Mouse (Mus musculus) midbrain, embryonic 16.5 days (tissue): ENCODE data around the gene Gm20696. TPM values are rescaled to one million over a fixed set of nuclear protein-coding genes. Genes with fewer than 3 reads are reported as not detected.

ENCODE experiments used
- ATAC-seq: fragments of 200-750 bp; cut with Nextera tagmentation; 2 replicates; pipeline ENCODE4 v1.8.0; 2017; ENCODE audit warnings: moderate TSS enrichment
- H3K27ac ChIP-seq: fragments of 300-500 bp; sonication (generic); 2 replicates; pipeline ENCODE4 v1.5.1; 2014; ENCODE audit warnings: mild to moderate bottlenecking, low read length, mixed read lengths
- H3K27me3 ChIP-seq: fragments of 300-500 bp; sonication (generic); 2 replicates; pipeline ENCODE4 v1.6.1; 2014; ENCODE audit warnings: low read depth, low read length, mixed read lengths; ENCODE audit not compliant: control insufficient read depth, insufficient read depth
- H3K36me3 ChIP-seq: fragments of 300-500 bp; sonication (generic); 2 replicates; pipeline ENCODE4 v1.6.1; 2014; ENCODE audit warnings: mild to moderate bottlenecking, low read length, moderate library complexity, mixed read lengths; ENCODE audit not compliant: control insufficient read depth, insufficient read depth
- H3K4me1 ChIP-seq: fragments of 300-500 bp; sonication (generic); 2 replicates; pipeline ENCODE4 v1.6.1; 2014; ENCODE audit warnings: mild to moderate bottlenecking, low read length, mixed read lengths; ENCODE audit not compliant: control insufficient read depth, insufficient read depth
- H3K4me2 ChIP-seq: fragments of 300-500 bp; sonication (generic); 2 replicates; pipeline ENCODE4 v1.6.1; 2014; ENCODE audit warnings: mild to moderate bottlenecking, low read length, mixed read lengths
- H3K4me3 ChIP-seq: fragments of 300-500 bp; sonication (generic); 2 replicates; pipeline ENCODE4 v1.5.1; 2014; ENCODE audit warnings: low read depth, mild to moderate bottlenecking, low read length, moderate library complexity, mixed read lengths
- H3K9ac ChIP-seq: fragments of 300-500 bp; sonication (generic); 2 replicates; pipeline ENCODE4 v1.6.1; 2014; ENCODE audit warnings: low read depth, low read length, mixed read lengths
- H3K9me3 ChIP-seq: fragments of 300-500 bp; sonication (generic); replicated peaks from 2 replicates; pipeline ENCODE4 v1.6.1; 2014; ENCODE audit warnings: mild to moderate bottlenecking, low read length, mixed read lengths; ENCODE audit not compliant: control insufficient read depth, poor library complexity, severe bottlenecking
- WGBS: fragments of 180-500 bp; shearing (Covaris S2); extraction: QIAGEN DNeasy Blood & Tissue Kit; methylation state at CpG from one replicate; pipeline ENCODE4 v1.1.7; 2014; 5-methylcytosine and 5-hydroxymethylcytosine counted together
- polyA plus RNA-seq: library from polyadenylated mRNA; unstranded; fragments of >200 nt; fragmentation: Nextera tagmentation; extraction: Ambion mirVana; gene quantifications from 2 replicates; pipeline ENCODE4 v1.2.1, GENCODE M21; 2015

Gene Gm20696
- polyA plus RNA-seq, 1 experiment from 2014 or later: 2.4 TPM

- H3K9ac ChIP-seq: no peak overlapping the region
- no peak overlapping the region for H3K4me3 ChIP-seq
- no peaks in the 10 kb centered on the region for H3K9me3 ChIP-seq
- H3K4me1 ChIP-seq: peaks cover 5% of the 10 kb centered on the region
- ATAC-seq: no peak
- H3K36me3 ChIP-seq: no peaks in the 10 kb centered on the region
- WGBS: 58% methylated on average over 5 of the region's 5 CpGs
- H3K27me3 ChIP-seq: no peaks in the 10 kb centered on the region
- no peak overlapping the region for H3K4me2 ChIP-seq
- H3K27ac ChIP-seq: no peak overlapping the region
These were observed 327.3 kb downstream of the Gm20696 start for GRCm38 (mm10) chr6:99339343-99339620.

GRCm38 (mm10) chr6:99338593-99339342, 327.8 kb downstream of the Gm20696 start:
- 66% methylated on average over 9 of the region's 9 CpGs for WGBS

GRCm38 (mm10) chr6:99338174-99338573, 328.4 kb downstream of the Gm20696 start:
- H3K4me1 ChIP-seq: peaks cover 5% of the 10 kb centered on the region
- 74% methylated on average over 3 of the region's 3 CpGs for WGBS
- no peak overlapping the region for H3K4me2 ChIP-seq
- H3K27ac ChIP-seq: no peak overlapping the region
- H3K27me3 ChIP-seq: no peaks in the 10 kb centered on the region
- H3K36me3 ChIP-seq: no peaks in the 10 kb centered on the region
- no peak for ATAC-seq
- no peak overlapping the region for H3K4me3 ChIP-seq
- H3K9me3 ChIP-seq: no peaks in the 10 kb centered on the region
- H3K9ac ChIP-seq: no peak overlapping the region

More at GRCm38 (mm10) chr6:99338593-99339342, 327.8 kb downstream of the Gm20696 start:
- no peak overlapping the region for H3K4me2 ChIP-seq
- H3K4me3 ChIP-seq: no peak overlapping the region
- ATAC-seq: no peak
- H3K27me3 ChIP-seq: no peaks in the 10 kb centered on the region
- peaks cover 5% of the 10 kb centered on the region for H3K4me1 ChIP-seq
- no peak overlapping the region for H3K27ac ChIP-seq
- H3K9ac ChIP-seq: no peak overlapping the region
- no peaks in the 10 kb centered on the region for H3K36me3 ChIP-seq
- H3K9me3 ChIP-seq: no peaks in the 10 kb centered on the region

DNA sequence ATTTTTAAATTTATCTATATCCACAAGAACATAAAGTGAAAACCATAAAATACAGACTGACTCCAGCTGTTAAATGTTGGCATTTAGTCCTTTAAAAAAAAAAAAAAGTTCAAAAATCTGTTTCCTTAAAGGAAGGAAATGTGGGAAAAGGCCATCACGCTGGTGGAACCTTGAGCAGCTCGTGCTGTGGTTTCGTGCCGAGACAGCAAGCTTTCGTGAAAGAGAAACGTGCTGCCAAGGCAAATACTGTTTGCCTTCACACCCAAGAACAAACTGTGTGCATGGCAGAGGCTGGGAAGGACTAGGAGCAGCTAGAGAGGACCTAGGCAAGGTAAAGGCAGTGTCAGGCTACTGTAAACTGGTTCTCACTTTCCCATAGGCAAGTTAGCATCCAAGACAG, 329.0 kb downstream of the Gm20696 start:
- WGBS: 71% methylated on average over 6 of the region's 6 CpGs
- Histone ChIP-seq H3K36me3 (no peaks in the 10 kb centered on the region), H3K9me3 (no peaks in the 10 kb centered on the region), H3K9ac (no peak overlapping the region), H3K27ac (no peak overlapping the region), H3K4me2 (no peak overlapping the region), H3K27me3 (no peaks in the 10 kb centered on the region), H3K4me3 (no peak overlapping the region), H3K4me1 (peaks cover 5% of the 10 kb centered on the region)
- no peak for ATAC-seq

- H3K27ac ChIP-seq: no peak overlapping the region
- WGBS: 56% methylated on average over 5 of the region's 5 CpGs
- no peaks in the 10 kb centered on the region for H3K36me3 ChIP-seq
- peaks cover 5% of the 10 kb centered on the region for H3K4me1 ChIP-seq
- ATAC-seq: no peak
- no peaks in the 10 kb centered on the region for H3K9me3 ChIP-seq
- no peak overlapping the region for H3K9ac ChIP-seq
- no peaks in the 10 kb centered on the region for H3K27me3 ChIP-seq
- no peak overlapping the region for H3K4me3 ChIP-seq
- H3K4me2 ChIP-seq: no peak overlapping the region
These were observed 330.4 kb downstream of the Gm20696 start for GRCm38 (mm10) chr6:99336191-99336590.

DNA sequence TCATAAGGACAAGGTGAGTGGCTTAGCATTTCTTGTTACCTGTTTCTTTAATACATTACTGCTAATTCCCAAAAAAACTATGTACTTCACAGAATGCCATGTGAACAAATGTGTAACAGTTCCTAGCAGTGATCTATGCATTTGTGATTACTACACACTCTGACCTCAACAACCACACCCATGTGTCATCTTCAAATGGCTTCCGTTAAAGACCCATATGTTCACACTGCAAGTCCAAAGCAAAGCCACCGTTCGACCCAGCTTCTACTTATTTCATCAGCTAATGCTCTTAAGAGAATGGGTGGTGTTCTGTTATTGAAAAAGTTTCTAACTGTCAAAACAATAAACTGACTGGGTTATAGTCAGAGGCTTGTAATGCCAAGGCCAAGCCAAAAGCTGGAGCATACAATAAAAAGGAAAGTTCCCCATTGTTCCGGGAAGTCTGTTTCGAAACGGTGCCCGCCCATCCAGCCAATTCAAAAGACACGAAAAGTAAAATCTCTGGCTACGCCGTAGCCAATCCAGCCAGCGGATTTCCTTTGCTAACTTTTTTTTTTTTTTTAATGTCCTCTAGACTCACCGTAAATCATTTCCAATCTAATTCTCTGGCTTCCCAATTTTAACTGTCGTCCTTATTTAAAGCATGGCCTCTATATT, 331.3 kb downstream of the Gm20696 start:
- no peaks in the 10 kb centered on the region for H3K9me3 ChIP-seq
- H3K36me3 ChIP-seq: no peaks in the 10 kb centered on the region
- H3K4me3 ChIP-seq: no peak overlapping the region
- H3K27me3 ChIP-seq: no peaks in the 10 kb centered on the region
- WGBS: 64% methylated on average over 13 of the region's 13 CpGs
- no peak overlapping the region for H3K27ac ChIP-seq
- ATAC-seq: no peak
- no peak overlapping the region for H3K4me2 ChIP-seq
- H3K4me1 ChIP-seq: peaks cover 5% of the 10 kb centered on the region
- no peak overlapping the region for H3K9ac ChIP-seq

- Histone ChIP-seq H3K27ac (no peak overlapping the region), H3K4me2 (no peak overlapping the region), H3K9ac (no peak overlapping the region), H3K4me1 (peaks cover 2% of the 10 kb centered on the region; the same call in 1 of the 2 replicates), H3K4me3 (no peak overlapping the region), H3K27me3 (no peaks in the 10 kb centered on the region), H3K9me3 (no peaks in the 10 kb centered on the region), H3K36me3 (no peaks in the 10 kb centered on the region)
- no peak for ATAC-seq
- WGBS: 98% methylated on average over 3 of the region's 3 CpGs
These were observed 332.3 kb downstream of the Gm20696 start for GRCm38 (mm10) chr6:99334255-99334654.

- WGBS: 83% methylated on average over 5 of the region's 5 CpGs
- H3K27me3 ChIP-seq: no peaks in the 10 kb centered on the region
- no peak overlapping the region for H3K4me2 ChIP-seq
- ATAC-seq: no peak
- no peaks in the 10 kb centered on the region for H3K36me3 ChIP-seq
- H3K4me3 ChIP-seq: no peak overlapping the region
- no peak overlapping the region for H3K9ac ChIP-seq
- H3K4me1 ChIP-seq: no peaks in the 10 kb centered on the region
- no peaks in the 10 kb centered on the region for H3K9me3 ChIP-seq
- H3K27ac ChIP-seq: no peak overlapping the region
These were observed 333.5 kb downstream of the Gm20696 start for GRCm38 (mm10) chr6:99333127-99333526.

- Histone ChIP-seq H3K9ac (no peak overlapping the region), H3K9me3 (no peaks in the 10 kb centered on the region), H3K4me3 (no peak overlapping the region), H3K4me1 (no peaks in the 10 kb centered on the region), H3K27me3 (no peaks in the 10 kb centered on the region), H3K36me3 (no peaks in the 10 kb centered on the region), H3K4me2 (no peak overlapping the region), H3K27ac (no peak overlapping the region)
- WGBS: 83% methylated on average over 4 of the region's 4 CpGs
- ATAC-seq: no peak
These were observed 336.4 kb downstream of the Gm20696 start for GRCm38 (mm10) chr6:99330169-99330568.
